Mouse (Mus musculus): Measurements from ENCODE around the gene U2af1. TPM values are rescaled to one million over a fixed set of nuclear protein-coding genes. Genes with fewer than 3 reads are reported as not detected.

The U2af1 gene
- polyA plus RNA-seq, 1 experiment from 2014 or later: 105 TPM

DNA sequence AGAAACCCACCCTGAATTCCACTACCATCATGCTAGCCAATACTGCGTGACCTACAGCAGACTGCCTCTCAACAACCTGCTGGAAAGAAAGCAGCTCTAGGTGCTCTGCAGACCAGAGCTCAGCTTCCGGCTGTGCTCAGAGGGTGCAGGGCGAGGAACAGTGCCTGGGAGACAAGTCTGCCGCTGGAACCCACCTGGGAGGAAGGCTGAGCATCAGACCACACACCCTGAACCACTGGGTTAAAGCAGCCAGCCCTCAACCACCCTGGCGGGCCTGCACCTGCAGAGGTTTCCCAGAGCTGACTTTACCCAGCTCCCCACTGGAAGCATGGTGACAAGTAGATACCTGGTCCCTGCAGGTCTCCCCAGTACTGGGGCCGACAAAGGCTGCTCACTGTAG lies 5.4 kb downstream of the U2af1 start:
- ATAC-seq (ENCODE audit: low FRiP score): no peak

DNA sequence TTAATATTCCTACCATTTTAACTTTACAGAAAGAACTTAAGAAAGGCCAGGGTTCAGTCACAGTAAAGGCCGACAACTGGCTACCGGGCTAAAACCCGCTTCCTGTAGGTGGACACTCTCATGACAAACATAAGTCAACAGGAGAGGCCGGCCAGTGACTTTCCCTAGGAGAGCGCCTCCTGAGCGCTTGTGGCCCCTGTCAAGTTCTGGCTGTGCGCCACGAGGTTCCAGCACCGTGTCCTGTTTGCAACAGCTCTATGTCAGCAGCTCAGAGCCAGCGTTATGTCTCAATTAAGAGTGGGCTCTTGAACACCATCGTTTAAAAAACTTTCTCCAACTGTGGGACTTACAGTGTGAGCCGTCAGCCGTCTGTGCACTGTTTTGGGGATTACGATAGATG lies 6.5 kb downstream of the U2af1 start:
- DNase-seq (ENCODE audit: low spot score) (no peak), ATAC-seq (ENCODE audit: low FRiP score) (no peak)
- Histone ChIP-seq H3K27ac (no peak overlapping the region), H3K4me2 (replicated peaks) (no peak overlapping the region), H3K9me3 (ENCODE audit: control insufficient read depth, low read length) (no peaks in the 10 kb centered on the region), H3K4me3 (replicated peaks; ENCODE audit: low read length) (no peak overlapping the region), H3K27me3 (ENCODE audit: control insufficient read depth, insufficient read depth, low read length) (no peaks in the 10 kb centered on the region), H3K36me3 (replicated peaks; ENCODE audit: control insufficient read depth, insufficient read depth) (peaks cover 90% of the 10 kb centered on the region), H3K4me1 (replicated peaks; ENCODE audit: control insufficient read depth, insufficient read depth, low read length) (peaks cover 2% of the 10 kb centered on the region), H3K9ac (no peak overlapping the region)
- WGBS: 90% methylated on average over 14 of the region's 14 CpGs

More for the DNA sequence above, 5.4 kb downstream of the U2af1 start:
- Histone ChIP-seq H3K4me3 (replicated peaks; ENCODE audit: low read length) (no peak overlapping the region), H3K27ac (no peak overlapping the region), H3K36me3 (replicated peaks; ENCODE audit: control insufficient read depth, insufficient read depth) (peaks cover 78% of the 10 kb centered on the region), H3K27me3 (ENCODE audit: control insufficient read depth, insufficient read depth, low read length) (no peaks in the 10 kb centered on the region), H3K9me3 (ENCODE audit: control insufficient read depth, low read length) (no peaks in the 10 kb centered on the region), H3K4me1 (replicated peaks; ENCODE audit: control insufficient read depth, insufficient read depth, low read length) (peaks cover 9% of the 10 kb centered on the region), H3K9ac (no peak overlapping the region), H3K4me2 (replicated peaks) (no peak overlapping the region)
- DNase-seq (ENCODE audit: low spot score): no peak
- WGBS: 92% methylated on average over 6 of the region's 6 CpGs

DNA sequence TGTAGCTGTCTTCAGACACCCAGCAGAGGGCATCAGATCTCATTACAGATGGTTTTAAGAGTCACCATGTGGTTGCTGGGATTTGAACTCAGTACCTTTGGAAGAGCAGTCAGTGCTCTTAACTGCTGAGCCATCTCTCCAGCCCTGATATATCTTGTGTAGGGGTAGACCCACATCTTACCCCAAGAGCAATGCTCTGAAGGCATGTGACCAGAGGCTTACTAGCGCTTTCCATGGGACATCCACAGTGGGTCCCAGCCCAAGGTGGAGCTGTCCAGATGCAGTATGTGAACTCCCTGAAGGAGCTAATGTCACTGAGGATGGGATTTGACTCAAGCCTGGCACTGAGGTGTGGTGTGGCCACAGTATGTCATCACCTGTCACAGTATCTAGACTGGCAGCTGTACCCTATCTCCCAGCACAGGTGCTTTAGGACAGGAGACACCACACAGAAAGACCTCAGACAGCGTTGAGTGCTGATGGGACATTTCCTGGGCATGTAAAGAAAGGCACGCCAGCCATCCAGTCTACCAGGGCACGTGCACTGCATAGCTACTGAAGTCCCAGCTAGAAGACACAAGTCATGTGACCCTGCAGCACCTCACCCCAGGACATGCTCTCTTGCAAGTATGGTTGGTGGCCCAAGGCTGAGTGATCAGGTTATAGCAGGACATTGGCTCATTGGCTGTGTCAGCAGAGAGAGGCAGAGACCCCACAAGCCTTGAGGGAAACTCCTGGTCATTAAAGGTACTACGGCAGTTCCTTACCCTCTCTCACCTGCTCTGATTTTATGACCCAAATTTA lies 12.3 kb downstream of the U2af1 start:
- Histone ChIP-seq H3K27me3 (ENCODE audit: control insufficient read depth, insufficient read depth, low read length) (no peaks in the 10 kb centered on the region), H3K4me2 (replicated peaks) (no peak overlapping the region), H3K9ac (no peak overlapping the region), H3K4me3 (replicated peaks; ENCODE audit: low read length) (no peak overlapping the region), H3K27ac (no peak overlapping the region), H3K9me3 (ENCODE audit: control insufficient read depth, low read length) (no peaks in the 10 kb centered on the region), H3K4me1 (replicated peaks; ENCODE audit: control insufficient read depth, insufficient read depth, low read length) (no peaks in the 10 kb centered on the region), H3K36me3 (replicated peaks; ENCODE audit: control insufficient read depth, insufficient read depth) (peaks cover 57% of the 10 kb centered on the region)
- DNase-seq (ENCODE audit: low spot score): no peak
- ATAC-seq (ENCODE audit: low FRiP score): no peak
- 95% methylated on average over 5 of the region's 5 CpGs for WGBS

DNA sequence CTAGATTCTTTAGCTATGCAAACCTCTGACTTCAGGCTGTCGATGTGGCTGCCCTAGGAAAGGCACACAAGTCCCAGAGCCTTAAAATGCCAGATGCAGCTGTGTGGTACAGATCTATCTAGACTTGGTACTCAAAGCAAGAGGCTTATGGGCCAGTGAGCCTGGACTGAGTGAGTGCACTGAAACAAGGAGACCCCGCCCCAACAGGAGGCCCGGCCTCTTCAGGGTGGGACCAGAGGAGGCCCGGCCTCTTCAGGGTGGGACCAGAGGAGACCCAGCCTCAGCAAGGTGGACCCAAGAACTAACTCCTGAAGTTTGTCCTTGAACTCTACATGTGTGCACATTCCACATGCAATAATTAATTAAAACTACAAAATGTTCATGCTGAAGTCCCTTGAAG lies 15.8 kb downstream of the U2af1 start:
- Histone ChIP-seq H3K4me2 (replicated peaks) (no peak overlapping the region), H3K27me3 (ENCODE audit: control insufficient read depth, insufficient read depth, low read length) (no peaks in the 10 kb centered on the region; the same call in 1 of the 2 replicates), H3K9me3 (ENCODE audit: control insufficient read depth, low read length) (no peaks in the 10 kb centered on the region), H3K36me3 (replicated peaks; ENCODE audit: control insufficient read depth, insufficient read depth) (peaks cover 22% of the 10 kb centered on the region), H3K27ac (no peak overlapping the region), H3K9ac (no peak overlapping the region), H3K4me1 (replicated peaks; ENCODE audit: control insufficient read depth, insufficient read depth, low read length) (0 out of 2 replicates have a peak, but pooled peaks cover 2% of the 10 kb centered on the region), H3K4me3 (replicated peaks; ENCODE audit: low read length) (no peak overlapping the region)
- ATAC-seq (ENCODE audit: low FRiP score): no peak
- WGBS: 76% methylated on average over 4 of the region's 4 CpGs
- DNase-seq (ENCODE audit: low spot score): no peak

DNA sequence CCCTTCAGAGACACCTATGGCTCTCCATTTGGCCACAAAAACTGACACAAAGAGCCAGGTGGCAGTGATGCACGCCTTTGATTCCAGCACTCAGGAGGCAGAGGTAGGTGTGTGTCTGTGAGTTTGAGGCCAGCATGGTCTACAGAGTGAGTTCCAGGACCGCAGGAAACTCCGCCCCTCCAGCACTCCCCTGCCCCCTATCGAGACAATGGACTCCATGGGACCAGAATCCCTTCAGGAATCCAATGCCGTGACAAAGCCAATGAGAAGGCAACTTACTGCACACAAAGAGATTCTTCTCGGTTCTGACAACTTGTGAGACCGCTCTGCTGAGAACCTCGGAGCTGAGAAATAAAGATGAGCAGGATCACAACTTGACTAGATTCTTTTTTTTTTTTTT lies 16.4 kb downstream of the U2af1 start:
- peaks cover 16% of the 10 kb centered on the region for H3K36me3 ChIP-seq (replicated peaks; ENCODE audit: control insufficient read depth, insufficient read depth)
- H3K27me3 ChIP-seq (ENCODE audit: control insufficient read depth, insufficient read depth, low read length): no peaks in the 10 kb centered on the region; the same call in 1 of the 2 replicates
- no peak overlapping the region for H3K4me2 ChIP-seq (replicated peaks)
- 0 out of 2 replicates have a peak, but pooled peaks cover 8% of the 10 kb centered on the region for H3K4me1 ChIP-seq (replicated peaks; ENCODE audit: control insufficient read depth, insufficient read depth, low read length)
- no peak for DNase-seq (ENCODE audit: low spot score)
- H3K27ac ChIP-seq: no peak overlapping the region
- ATAC-seq (ENCODE audit: low FRiP score): no peak
- WGBS: 35% methylated on average over 8 of the region's 8 CpGs
- H3K9ac ChIP-seq: no peak overlapping the region
- H3K4me3 ChIP-seq (replicated peaks; ENCODE audit: low read length): no peak overlapping the region
- no peaks in the 10 kb centered on the region for H3K9me3 ChIP-seq (ENCODE audit: control insufficient read depth, low read length)

DNA sequence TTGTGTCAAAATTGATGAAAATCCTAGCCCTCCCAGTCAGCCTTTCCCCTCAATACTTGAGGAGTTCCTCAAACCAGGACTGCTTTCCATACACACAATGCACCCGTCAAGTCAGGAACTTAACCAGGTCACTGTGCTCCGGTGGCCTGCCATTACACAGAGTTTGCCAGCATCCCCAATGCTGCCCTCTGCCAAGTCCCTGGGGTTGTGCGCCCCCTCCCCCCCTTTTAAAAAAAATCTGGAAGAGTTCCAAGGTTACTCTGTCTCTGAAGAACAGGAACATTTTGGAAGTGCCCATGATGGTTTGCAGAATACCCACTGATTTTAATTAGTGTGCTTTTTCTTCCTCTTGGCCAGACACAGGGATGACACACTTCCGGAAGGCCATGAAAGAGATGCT lies 19.0 kb downstream of the U2af1 start:
- no peak for ATAC-seq (ENCODE audit: low FRiP score)
- 56% methylated on average over 4 of the region's 4 CpGs for WGBS
- Histone ChIP-seq H3K9me3 (ENCODE audit: control insufficient read depth, low read length) (no peaks in the 10 kb centered on the region), H3K4me1 (replicated peaks; ENCODE audit: control insufficient read depth, insufficient read depth, low read length) (peaks cover 21% of the 10 kb centered on the region), H3K4me2 (replicated peaks) (no peak overlapping the region), H3K27me3 (ENCODE audit: control insufficient read depth, insufficient read depth, low read length) (peaks cover 17% of the 10 kb centered on the region), H3K27ac (no peak overlapping the region), H3K4me3 (replicated peaks; ENCODE audit: low read length) (no peak overlapping the region), H3K36me3 (replicated peaks; ENCODE audit: control insufficient read depth, insufficient read depth) (no peaks in the 10 kb centered on the region), H3K9ac (no peak overlapping the region)
- DNase-seq (ENCODE audit: low spot score): no peak

DNA sequence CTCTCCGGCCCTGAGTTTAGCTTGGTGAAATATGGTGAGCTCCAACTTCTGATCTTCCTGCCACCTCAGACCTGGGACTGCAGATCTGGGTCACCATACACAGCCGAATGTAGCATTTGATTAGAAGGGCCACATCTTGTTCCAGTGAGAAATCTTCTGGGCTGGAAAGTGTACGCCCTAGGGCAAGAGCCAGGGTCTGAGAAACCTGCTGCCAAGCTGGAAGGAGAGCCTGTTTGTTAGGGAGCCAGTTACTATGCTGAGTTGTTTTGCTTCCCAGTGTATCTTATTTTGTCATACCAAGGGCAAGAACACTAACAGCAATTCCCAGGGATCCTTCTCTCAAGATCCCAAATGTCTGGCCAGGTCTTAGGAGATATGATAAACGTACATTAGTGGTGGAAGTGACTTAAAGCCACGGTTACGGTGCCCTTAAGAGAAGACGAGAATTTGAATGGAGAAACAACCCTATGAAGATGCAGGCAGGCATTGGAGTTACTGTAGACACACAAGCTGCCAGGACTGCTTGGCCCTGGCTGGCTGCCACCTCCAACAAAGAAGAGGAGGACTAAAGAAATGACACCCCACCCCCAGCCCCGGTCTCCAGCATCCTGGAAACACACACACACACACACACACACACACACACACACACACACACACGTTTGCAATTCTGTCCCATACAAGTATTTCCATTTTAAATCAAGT lies 20.7 kb downstream of the U2af1 start:
- peak overlapping the region; percentile 92; the same call in 1 of the 2 replicates for H3K4me2 ChIP-seq (replicated peaks)
- H3K27me3 ChIP-seq (ENCODE audit: control insufficient read depth, insufficient read depth, low read length): peaks cover 17% of the 10 kb centered on the region
- DNase-seq (ENCODE audit: low spot score): peak; percentile 55
- H3K9me3 ChIP-seq (ENCODE audit: control insufficient read depth, low read length): no peaks in the 10 kb centered on the region
- H3K27ac ChIP-seq: peak overlapping the region; percentile 69
- no peak overlapping the region for H3K4me3 ChIP-seq (replicated peaks; ENCODE audit: low read length)
- WGBS: 49% methylated on average over 9 of the region's 9 CpGs
- peaks cover 21% of the 10 kb centered on the region for H3K4me1 ChIP-seq (replicated peaks; ENCODE audit: control insufficient read depth, insufficient read depth, low read length)
- no peak for ATAC-seq (ENCODE audit: low FRiP score)
- no peak overlapping the region for H3K9ac ChIP-seq
- H3K36me3 ChIP-seq (replicated peaks; ENCODE audit: control insufficient read depth, insufficient read depth): no peaks in the 10 kb centered on the region

DNA sequence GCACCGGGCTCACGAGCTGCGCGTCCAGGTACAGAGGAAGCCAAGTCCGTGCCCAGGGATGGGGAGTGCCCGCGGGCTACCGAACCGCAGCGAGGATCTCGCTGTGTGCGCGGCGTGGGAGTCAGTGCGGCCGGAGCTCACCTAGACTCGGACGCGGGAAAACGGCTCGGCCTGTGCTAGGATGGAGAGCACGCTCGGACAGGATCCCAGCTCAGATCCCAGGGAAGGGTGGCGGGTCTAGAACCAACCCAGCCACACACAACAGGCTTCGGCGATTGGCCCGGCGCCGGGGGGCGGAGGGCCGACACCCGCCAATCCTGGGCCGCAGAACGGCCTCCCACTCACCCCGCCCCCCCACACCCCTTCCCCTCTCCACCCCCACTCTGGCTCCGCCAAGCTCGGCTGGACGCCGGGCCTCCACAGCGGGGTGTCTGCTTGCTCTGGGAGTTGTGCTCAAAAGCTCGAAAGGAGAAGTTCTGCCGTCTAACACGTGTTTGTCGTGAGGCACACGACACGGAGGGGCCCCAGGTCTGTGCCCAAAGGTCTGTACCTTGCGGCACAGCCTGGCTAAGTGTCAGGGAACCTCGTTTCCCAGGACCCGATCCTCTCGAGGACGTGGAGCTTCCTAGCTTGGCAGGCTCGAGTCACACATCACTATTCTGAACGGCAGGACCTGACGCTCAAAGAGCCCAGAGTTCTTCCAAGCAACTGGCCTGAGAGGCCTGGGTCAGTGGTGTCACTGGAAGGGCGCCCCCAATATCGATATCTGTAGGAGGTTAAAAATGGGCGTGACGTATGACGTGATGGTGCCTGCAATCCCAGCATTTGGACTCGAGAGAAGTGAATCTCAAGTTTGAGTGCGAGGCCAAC lies 21.5 kb downstream of the U2af1 start, which contains the start of gene Cbs:
Gene Cbs (minus strand): TSS at position 297 of the 870 bp plus-strand sequence.
- DNase-seq (ENCODE audit: low spot score) (peak; percentile 51), ATAC-seq (ENCODE audit: low FRiP score) (peak; percentile 84)
- H3K36me3 ChIP-seq (replicated peaks; ENCODE audit: control insufficient read depth, insufficient read depth): no peaks in the 10 kb centered on the region
- peak within 1 kb of the TSS; percentile 92 for H3K4me2 ChIP-seq (replicated peaks)
- no peaks in the 10 kb centered on the region for H3K9me3 ChIP-seq (ENCODE audit: control insufficient read depth, low read length)
- peak within 1 kb of the TSS; percentile 57 for H3K9ac ChIP-seq
- H3K4me1 ChIP-seq (replicated peaks; ENCODE audit: control insufficient read depth, insufficient read depth, low read length): peaks cover 21% of the 10 kb centered on the region
- peak within 1 kb of the TSS; percentile 69 for H3K27ac ChIP-seq
- peak within 1 kb of the TSS; percentile 42 for H3K4me3 ChIP-seq (replicated peaks; ENCODE audit: low read length)
- H3K27me3 ChIP-seq (ENCODE audit: control insufficient read depth, insufficient read depth, low read length): peaks cover 17% of the 10 kb centered on the region
- 2% methylated on average over 60 of the region's 61 CpGs for WGBS
